ENCODE assay signal across 9 mouse cellular contexts in genomic region chr9:65679181-65679761, GRCm38 (mm10). TPM values are rescaled to one million over a fixed set of nuclear protein-coding genes. Genes with fewer than 3 reads are reported as not detected.
DNase-seq lines count a peak whose midpoint lies in the region; ATAC-seq and TF ChIP-seq lines count a peak whose summit lies in the region.
"Had no signal": no experiment of that assay in that cellular context is flagged by ENCODE, and none has a peak within 500 bp of the region (broad histone marks: within the 10 kb centered on the region; RNA-seq: fewer than 3 reads in every experiment).

No protein-coding gene starts in this region.

- peaks cover 16% of the 10 kb centered on the region for H3K4me1 ChIP-seq in testis, adult 2 months (ENCODE audit: control insufficient read depth, insufficient read depth, low read length)
- peaks cover 34% of the 10 kb centered on the region for H3K4me1 ChIP-seq in forebrain, embryonic 14.5 days (ENCODE audit: control insufficient read depth, insufficient read depth, low read length)
- peaks cover 34% of the 10 kb centered on the region for H3K4me1 ChIP-seq in limb, embryonic 11.5 days (ENCODE audit: control insufficient read depth, insufficient read depth, low read length)
- H3K4me1 ChIP-seq in midbrain, embryonic 13.5 days (replicated peaks) = peaks cover 75% of the 10 kb centered on the region

- no peaks in the 10 kb centered on the region for H3K9me3 ChIP-seq in forebrain, embryonic 14.5 days (replicated peaks; ENCODE audit: control insufficient read depth, low read length)
- H3K9me3 ChIP-seq in limb, embryonic 11.5 days (ENCODE audit: control insufficient read depth, low read length) = no peaks in the 10 kb centered on the region
- no peaks in the 10 kb centered on the region for H3K9me3 ChIP-seq in midbrain, embryonic 13.5 days

- no peaks in the 10 kb centered on the region for H3K27me3 ChIP-seq in testis, adult 2 months (ENCODE audit: control insufficient read depth, insufficient read depth, low read length)
- H3K27me3 ChIP-seq in forebrain, embryonic 14.5 days (replicated peaks; ENCODE audit: control insufficient read depth, insufficient read depth, low read length) = no peaks in the 10 kb centered on the region
- no peaks in the 10 kb centered on the region for H3K27me3 ChIP-seq in limb, embryonic 11.5 days (ENCODE audit: control insufficient read depth, insufficient read depth, low read length)
- no peaks in the 10 kb centered on the region for H3K27me3 ChIP-seq in midbrain, embryonic 13.5 days
- H3K27me3 ChIP-seq: Patski had no signal

- DNase-seq in testis, postnatal 14 days (ENCODE audit: low spot score) = no peak
- peak; percentile 44 for DNase-seq in forebrain, embryonic 14.5 days (ENCODE audit: low spot score)
- peak; percentile 70 for DNase-seq in heart, postnatal 4 days
- DNase-seq in limb, embryonic 11.5 days (ENCODE audit: low spot score) = peak; percentile 78
- no peak for DNase-seq in frontal cortex, postnatal 10 days (ENCODE audit: low spot score in 2 of 2)
- no peak for DNase-seq in spleen, postnatal 10 days (ENCODE audit: low spot score in 2 of 2)

- H3K4me2 ChIP-seq in forebrain, embryonic 14.5 days (ENCODE audit: low read length) = peak overlapping the region; percentile 95
- H3K4me2 ChIP-seq in limb, embryonic 11.5 days (ENCODE audit: low read depth, severe bottlenecking) = peak overlapping the region; percentile 93
- peak overlapping the region; percentile 67 for H3K4me2 ChIP-seq in midbrain, embryonic 13.5 days (replicated peaks)

- peak overlapping the region; percentile 29 for H3K27ac ChIP-seq in testis, adult 2 months (ENCODE audit: control insufficient read depth, insufficient read depth, low read depth, low read length)
- no peak overlapping the region for H3K27ac ChIP-seq in forebrain, embryonic 14.5 days (ENCODE audit: low read depth, low read length)
- peak overlapping the region; percentile 72 for H3K27ac ChIP-seq in limb, embryonic 11.5 days (replicated peaks; ENCODE audit: low read depth, low read length)
- H3K27ac ChIP-seq in midbrain, embryonic 13.5 days = no peak overlapping the region; the same call in 1 of the 2 replicates

- WGBS in forebrain, embryonic 14.5 days = 27% methylated on average over 5 of the region's 5 CpGs
- 7% methylated on average over 5 of the region's 5 CpGs for WGBS in limb, embryonic 11.5 days
- WGBS in midbrain, embryonic 13.5 days = 33% methylated on average over 5 of the region's 5 CpGs

- no peak for TF ChIP-seq CTCF in testis, adult 2 months (IDR thresholded peaks at IDR 0.05; ENCODE audit: control insufficient read depth, insufficient read depth, insufficient replicate concordance, low read depth, low read length)

- peak overlapping the region; percentile 45 for H3K9ac ChIP-seq in forebrain, embryonic 14.5 days (ENCODE audit: low read length)
- no peak overlapping the region for H3K9ac ChIP-seq in limb, embryonic 11.5 days (ENCODE audit: low read length)
- H3K9ac ChIP-seq in midbrain, embryonic 13.5 days (replicated peaks) = peak overlapping the region; percentile 51

- no peaks in the 10 kb centered on the region for H3K36me3 ChIP-seq in testis, adult 2 months (ENCODE audit: control insufficient read depth, insufficient read depth, low read length)
- no peaks in the 10 kb centered on the region for H3K36me3 ChIP-seq in forebrain, embryonic 14.5 days (ENCODE audit: control insufficient read depth, insufficient read depth, low read length)
- no peaks in the 10 kb centered on the region for H3K36me3 ChIP-seq in limb, embryonic 11.5 days (ENCODE audit: control insufficient read depth, insufficient read depth, low read length)
- H3K36me3 ChIP-seq in midbrain, embryonic 13.5 days = no peaks in the 10 kb centered on the region

- ATAC-seq in forebrain, embryonic 14.5 days = no peak
- ATAC-seq in limb, embryonic 11.5 days (ENCODE audit: insufficient number of reproducible peaks, low FRiP score, low TSS enrichment, low read depth) = peak; percentile 79
- no peak for ATAC-seq in midbrain, embryonic 13.5 days
- ATAC-seq: Patski had no signal

- TF ChIP-seq POLR2A in testis, adult 2 months (IDR thresholded peaks at IDR 0.05; ENCODE audit: control insufficient read depth, low read depth, low read length) = no peak

- peak overlapping the region; percentile 59 for H3K4me3 ChIP-seq in testis, adult 2 months (ENCODE audit: control insufficient read depth, low read depth, low read length)
- peak overlapping the region; percentile 16 for H3K4me3 ChIP-seq in forebrain, embryonic 14.5 days (ENCODE audit: low read depth, low read length)
- peak overlapping the region; percentile 12 for H3K4me3 ChIP-seq in limb, embryonic 11.5 days (ENCODE audit: low read depth, low read length)
- peak overlapping the region; percentile 70 for H3K4me3 ChIP-seq in midbrain, embryonic 13.5 days (replicated peaks)

RNA-seq across cellular contexts. Expression of gene Oaz2, which starts 11.5 kb away (rescaled TPM):
- polyA plus RNA-seq in testis, adult 2 months (2012; rRNA removed) = 147 and 148 TPM in 2 replicates
- polyA plus RNA-seq in forebrain, embryonic 14.5 days (2014; fragmentation: Nextera tagmentation; extraction: Ambion mirVana) = 206 and 233 TPM in 2 replicates
- 100 to 1,000 TPM; 213 to 221 TPM for total RNA-seq in heart, postnatal 4 days (2021)
- polyA plus RNA-seq in limb, embryonic 11.5 days (2014; fragmentation: Nextera tagmentation; extraction: Ambion mirVana) = 254 and 261 TPM in 2 replicates
- polyA plus RNA-seq in midbrain, embryonic 13.5 days (2015; fragmentation: Nextera tagmentation; extraction: Ambion mirVana) = 333 and 366 TPM in 2 replicates

RNA-seq across cellular contexts. Expression of gene Rbpms2, which starts 49.8 kb away (rescaled TPM):
- polyA plus RNA-seq in testis, adult 2 months (2012; rRNA removed) = 11.5 and 14.1 TPM in 2 replicates
- polyA plus RNA-seq in forebrain, embryonic 14.5 days (2014; fragmentation: Nextera tagmentation; extraction: Ambion mirVana) = 3.8 TPM in 2 replicates
- total RNA-seq in heart, postnatal 4 days (2021) = 10 to 100 TPM; 89.4 to 97.0 TPM
- polyA plus RNA-seq in limb, embryonic 11.5 days (2014; fragmentation: Nextera tagmentation; extraction: Ambion mirVana) = 29.7 and 31.5 TPM in 2 replicates
- 4.5 and 4.9 TPM in 2 replicates for polyA plus RNA-seq in midbrain, embryonic 13.5 days (2015; fragmentation: Nextera tagmentation; extraction: Ambion mirVana)

Comparison
In these comparisons a context has a peak if more than half of its experiments do, and no peak if none do; other contexts are left out.
1. H3K27ac ChIP-seq: peak in testis, adult 2 months (single experiment) and limb, embryonic 11.5 days (single experiment); none in forebrain, embryonic 14.5 days (single experiment) and midbrain, embryonic 13.5 days (single experiment).
2. H3K4me3 ChIP-seq: peak in every context shown above with its lines; median percentile 70 in midbrain, embryonic 13.5 days; 59 in testis, adult 2 months; 16 in forebrain, embryonic 14.5 days; 12 in limb, embryonic 11.5 days.
3. DNase-seq: peak in forebrain, embryonic 14.5 days (single experiment), heart, postnatal 4 days (single experiment) and limb, embryonic 11.5 days (single experiment); none in testis, postnatal 14 days (single experiment), frontal cortex, postnatal 10 days (0 of 2) and spleen, postnatal 10 days (0 of 2).
4. Peak in every context shown above with its lines, with median percentiles within 50 percentile points of each other: H3K4me2 ChIP-seq.